Mouse (Mus musculus) midbrain, postnatal 0 days (tissue): ENCODE data around the gene Rnf145. TPM values are rescaled to one million over a fixed set of nuclear protein-coding genes. Genes with fewer than 3 reads are reported as not detected.

Experiments
- ATAC-seq: fragments of 200-750 bp; cut with Nextera tagmentation; 2 replicates; pipeline ENCODE4 v1.8.0; 2017; ENCODE audit warnings: moderate number of reproducible peaks, mild to moderate bottlenecking, moderate TSS enrichment, moderate library complexity; ENCODE audit not compliant: low FRiP score
- DNase-seq: peaks from one replicate; pipeline ENCODE4 v3.0.0-alpha.2; 2015; ENCODE audit warnings: low spot score
- H3K27ac ChIP-seq: fragments of 300-500 bp; sonication (generic); 2 replicates; pipeline ENCODE4 v1.5.1; 2014; ENCODE audit warnings: low read depth, mild to moderate bottlenecking, low read length, mixed read lengths
- H3K27me3 ChIP-seq: fragments of 300-500 bp; sonication (generic); 2 replicates; pipeline ENCODE4 v1.6.1; 2014; ENCODE audit warnings: low read length, control low read depth, mixed read lengths; ENCODE audit not compliant: insufficient read depth
- H3K36me3 ChIP-seq: fragments of 300-500 bp; sonication (generic); 2 replicates; pipeline ENCODE4 v1.6.1; 2014; ENCODE audit warnings: low read length, control low read depth, mixed read lengths; ENCODE audit not compliant: insufficient read depth
- H3K4me1 ChIP-seq: fragments of 300-500 bp; sonication (generic); 2 replicates; pipeline ENCODE4 v1.6.1; 2014; ENCODE audit warnings: mild to moderate bottlenecking, control low read depth, antibody characterized with exemption, low read length, mixed read lengths; ENCODE audit not compliant: insufficient read depth
- H3K4me2 ChIP-seq: fragments of 300-500 bp; sonication (generic); 2 replicates; pipeline ENCODE4 v1.6.1; 2014; ENCODE audit warnings: low read depth, mild to moderate bottlenecking, low read length, mixed read lengths; ENCODE audit not compliant: poor library complexity, severe bottlenecking
- H3K4me3 ChIP-seq: fragments of 300-500 bp; sonication (generic); 2 replicates; pipeline ENCODE4 v1.5.1; 2014; ENCODE audit warnings: low read depth, mild to moderate bottlenecking, low read length, moderate library complexity
- H3K9ac ChIP-seq: fragments of 300-500 bp; sonication (generic); replicated peaks from 2 replicates; pipeline ENCODE4 v1.6.1; 2014; ENCODE audit warnings: mild to moderate bottlenecking, low read length, moderate library complexity, mixed read lengths; ENCODE audit not compliant: poor library complexity, severe bottlenecking
- H3K9me3 ChIP-seq: fragments of 300-500 bp; sonication (generic); 2 replicates; pipeline ENCODE4 v1.6.1; 2016; ENCODE audit warnings: low read length, control low read depth
- CTCF ChIP-seq: IDR thresholded peaks from 2 replicates; pipeline ENCODE4 v1.5.1; 2016; ENCODE audit warnings: antibody characterized with exemption, mild to moderate bottlenecking
- WGBS: fragments of 180-500 bp; shearing (Covaris S2); extraction: QIAGEN DNeasy Blood & Tissue Kit; methylation state at CpG from one replicate; pipeline ENCODE4 v1.1.7; 2014; 5-methylcytosine and 5-hydroxymethylcytosine counted together
- polyA plus RNA-seq: library from polyadenylated mRNA; unstranded; fragments of >200 nt; fragmentation: Nextera tagmentation; extraction: Ambion mirVana; gene quantifications from 2 replicates; pipeline ENCODE4 v1.2.1, GENCODE M21; 2015
- total RNA-seq: library from RNA; depleted of rRNA; stranded (reverse); fragments of >200 nt; gene quantifications from 2 replicates; pipeline ENCODE4 v1.2.3, GENCODE M21; 2014

The Rnf145 gene
- total and polyA plus RNA-seq, 2 experiments from 2014 or later: 104 to 119 TPM

- Histone ChIP-seq H3K36me3 (peaks cover 2% of the 10 kb centered on the region; the same call in 1 of the 2 replicates), H3K9ac (no peak overlapping the region), H3K27me3 (no peaks in the 10 kb centered on the region), H3K9me3 (no peaks in the 10 kb centered on the region), H3K4me1 (no peaks in the 10 kb centered on the region), H3K4me3 (no peak overlapping the region), H3K27ac (no peak overlapping the region), H3K4me2 (no peak overlapping the region)
- no peak for TF ChIP-seq CTCF
- no peak for DNase-seq
- ATAC-seq: no peak
- 69% methylated on average over 5 of the region's 5 CpGs for WGBS
These were observed 24.8 kb downstream of the Rnf145 start for GRCm38 (mm10) chr11:44543593-44543992.

GRCm38 (mm10) chr11:44543996-44544395 lies 25.2 kb downstream of the Rnf145 start:
- DNase-seq (no peak), ATAC-seq (no peak)
- Histone ChIP-seq H3K9me3 (no peaks in the 10 kb centered on the region), H3K4me1 (no peaks in the 10 kb centered on the region), H3K4me3 (no peak overlapping the region), H3K4me2 (no peak overlapping the region), H3K36me3 (peaks cover 6% of the 10 kb centered on the region), H3K9ac (no peak overlapping the region), H3K27me3 (no peaks in the 10 kb centered on the region), H3K27ac (no peak overlapping the region)
- no peak for TF ChIP-seq CTCF
- WGBS: 80% methylated on average over 6 of the region's 6 CpGs

- no peaks in the 10 kb centered on the region for H3K4me1 ChIP-seq
- H3K27ac ChIP-seq: no peak overlapping the region
- TF ChIP-seq CTCF: no peak
- H3K9ac ChIP-seq: no peak overlapping the region
- ATAC-seq: no peak
- no peaks in the 10 kb centered on the region for H3K27me3 ChIP-seq
- 78% methylated on average over 7 of the region's 7 CpGs for WGBS
- peaks cover 16% of the 10 kb centered on the region for H3K36me3 ChIP-seq
- H3K9me3 ChIP-seq: no peaks in the 10 kb centered on the region
- no peak for DNase-seq
- H3K4me2 ChIP-seq: no peak overlapping the region
- no peak overlapping the region for H3K4me3 ChIP-seq
These were observed 26.4 kb downstream of the Rnf145 start for GRCm38 (mm10) chr11:44545181-44545580.

GRCm38 (mm10) chr11:44546250-44546649 lies 27.5 kb downstream of the Rnf145 start:
- no peaks in the 10 kb centered on the region for H3K9me3 ChIP-seq
- no peaks in the 10 kb centered on the region for H3K27me3 ChIP-seq
- H3K9ac ChIP-seq: no peak overlapping the region
- H3K36me3 ChIP-seq: peaks cover 26% of the 10 kb centered on the region
- no peak for DNase-seq
- no peak overlapping the region for H3K27ac ChIP-seq
- H3K4me2 ChIP-seq: no peak overlapping the region
- H3K4me3 ChIP-seq: no peak overlapping the region
- TF ChIP-seq CTCF: no peak
- no peak for ATAC-seq
- WGBS: 79% methylated on average over 8 of the region's 8 CpGs
- no peaks in the 10 kb centered on the region for H3K4me1 ChIP-seq

- TF ChIP-seq CTCF: no peak
- DNase-seq (peak; percentile 22), ATAC-seq (no peak)
- H3K4me1 ChIP-seq: no peaks in the 10 kb centered on the region
- WGBS: 55% methylated on average over 8 of the region's 8 CpGs
- no peaks in the 10 kb centered on the region for H3K27me3 ChIP-seq
- H3K4me3 ChIP-seq: no peak overlapping the region
- H3K4me2 ChIP-seq: no peak overlapping the region
- H3K36me3 ChIP-seq: peaks cover 37% of the 10 kb centered on the region
- H3K27ac ChIP-seq: no peak overlapping the region
- H3K9me3 ChIP-seq: no peaks in the 10 kb centered on the region
- no peak overlapping the region for H3K9ac ChIP-seq
These were observed 29.0 kb downstream of the Rnf145 start for GRCm38 (mm10) chr11:44547651-44548196.

- no peaks in the 10 kb centered on the region for H3K9me3 ChIP-seq
- H3K4me1 ChIP-seq: no peaks in the 10 kb centered on the region
- peaks cover 42% of the 10 kb centered on the region for H3K36me3 ChIP-seq
- H3K4me2 ChIP-seq: no peak overlapping the region
- H3K4me3 ChIP-seq: no peak overlapping the region
- 92% methylated on average over 12 of the region's 12 CpGs for WGBS
- H3K9ac ChIP-seq: no peak overlapping the region
- DNase-seq (no peak), ATAC-seq (no peak)
- no peaks in the 10 kb centered on the region for H3K27me3 ChIP-seq
- TF ChIP-seq CTCF: no peak
- H3K27ac ChIP-seq: no peak overlapping the region
These were observed 30.1 kb downstream of the Rnf145 start for GRCm38 (mm10) chr11:44548816-44549215.
